Mouse (Mus musculus) left cerebral cortex, adult 18-20 months (tissue): ENCODE measurements around the gene Gm11060. TPM values are rescaled to one million over a fixed set of nuclear protein-coding genes. Genes with fewer than 3 reads are reported as not detected.

Experiments
- DNase-seq, 2 experiments: peaks; one replicate each; pipeline ENCODE4 v3.0.0; 2021 to 2022; ENCODE audit warnings: low spot score in 2 of 2, mixed read lengths in 1 of 2
- long read RNA-seq, 2 experiments: library from polyadenylated mRNA; stranded (forward); transcript quantifications; one replicate each; pipeline ENCODE4 v2.0.0; 2021
- total RNA-seq, 2 experiments: library from RNA; stranded (reverse); gene quantifications; 2 replicates each; pipeline ENCODE4 v1.2.3; 2021

Gene Gm11060
- not detected for total RNA-seq
- long read RNA-seq, experiment 1: 0 reads
- long read RNA-seq, experiment 2: 0 reads

DNA sequence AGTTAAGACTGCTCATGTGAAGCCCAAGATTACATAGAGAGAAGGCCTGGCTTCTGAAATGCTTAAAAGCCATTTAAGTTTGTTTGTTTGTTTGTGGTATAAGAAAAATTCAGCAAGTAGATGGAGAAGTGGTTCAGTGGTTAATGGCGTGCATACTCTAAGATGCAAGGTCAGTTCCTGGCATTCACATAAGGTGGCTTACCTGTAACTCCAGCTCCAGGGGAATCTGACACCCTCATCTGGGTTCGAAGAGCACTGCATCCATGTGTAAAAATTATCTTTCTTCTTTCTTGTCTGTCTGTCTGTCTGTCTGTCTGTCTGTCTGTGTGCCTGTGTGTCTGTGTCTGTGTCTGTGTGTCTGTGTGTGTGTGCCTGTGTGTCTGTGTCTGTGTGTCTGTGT, at the start of gene Gm11060:
Gene Gm11060 (plus strand): TSS at position 301 of the 400 bp plus-strand sequence.
- DNase-seq: no peak

DNA sequence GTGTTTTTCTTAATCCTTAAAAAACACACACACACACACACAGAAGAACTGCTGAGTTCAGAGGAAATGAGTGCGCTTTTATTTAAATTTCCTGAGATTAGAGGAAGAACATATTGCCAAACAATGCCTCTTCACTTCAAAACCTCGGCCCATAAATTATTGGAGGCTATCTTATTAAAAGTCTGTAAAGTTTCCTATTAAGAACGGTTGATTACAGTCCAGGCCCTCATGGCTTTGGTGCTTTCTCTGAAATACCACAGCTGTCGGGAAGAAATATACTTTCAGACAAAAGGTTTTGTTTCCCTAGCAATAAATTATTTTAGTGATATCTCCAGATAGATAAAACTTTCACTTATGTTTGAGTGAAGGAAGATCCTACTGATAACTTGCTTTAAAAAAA, 48.7 kb upstream of the Gm11060 start:
- DNase-seq: no peak

DNA sequence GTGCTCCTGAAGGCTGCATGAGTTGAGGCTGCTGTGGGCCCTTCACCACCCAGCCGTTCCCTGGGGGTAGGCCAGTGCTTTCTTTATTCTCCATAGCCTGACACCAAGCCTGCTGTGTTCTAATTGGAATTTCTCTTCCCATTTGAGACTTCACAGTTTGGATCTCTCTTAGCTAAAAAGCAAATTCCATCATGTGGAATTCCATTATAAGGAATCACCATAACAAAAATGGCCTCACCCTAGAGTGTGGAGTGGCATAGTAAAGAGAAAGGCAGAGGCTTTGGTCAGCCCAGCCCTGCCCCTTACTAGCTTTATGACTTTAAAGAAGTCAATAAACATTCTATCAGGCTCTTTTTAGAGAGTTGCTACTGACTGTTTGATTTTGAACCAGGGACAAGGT, 43.5 kb upstream of the Gm11060 start:
- no peak for DNase-seq

DNA sequence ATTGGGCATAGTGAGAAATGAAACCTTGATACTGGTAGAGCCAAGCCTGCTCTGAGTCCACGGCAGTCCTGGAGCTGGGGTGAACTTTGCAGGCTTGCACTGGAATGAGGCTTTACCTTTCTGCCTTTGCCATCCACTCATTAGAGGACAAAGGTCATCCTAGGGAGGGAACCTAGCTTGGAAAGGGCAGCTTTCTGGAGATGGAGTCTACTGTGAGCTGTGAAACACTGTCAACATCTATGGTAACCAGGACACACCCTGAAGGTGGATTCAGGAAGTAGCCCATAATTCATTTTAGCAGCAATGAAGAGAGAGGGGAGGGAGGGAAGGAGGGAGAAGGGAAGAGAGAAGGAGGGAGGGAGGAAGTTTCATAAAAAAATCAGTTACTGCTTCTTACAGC, 36.3 kb upstream of the Gm11060 start:
- DNase-seq: no peak

DNA sequence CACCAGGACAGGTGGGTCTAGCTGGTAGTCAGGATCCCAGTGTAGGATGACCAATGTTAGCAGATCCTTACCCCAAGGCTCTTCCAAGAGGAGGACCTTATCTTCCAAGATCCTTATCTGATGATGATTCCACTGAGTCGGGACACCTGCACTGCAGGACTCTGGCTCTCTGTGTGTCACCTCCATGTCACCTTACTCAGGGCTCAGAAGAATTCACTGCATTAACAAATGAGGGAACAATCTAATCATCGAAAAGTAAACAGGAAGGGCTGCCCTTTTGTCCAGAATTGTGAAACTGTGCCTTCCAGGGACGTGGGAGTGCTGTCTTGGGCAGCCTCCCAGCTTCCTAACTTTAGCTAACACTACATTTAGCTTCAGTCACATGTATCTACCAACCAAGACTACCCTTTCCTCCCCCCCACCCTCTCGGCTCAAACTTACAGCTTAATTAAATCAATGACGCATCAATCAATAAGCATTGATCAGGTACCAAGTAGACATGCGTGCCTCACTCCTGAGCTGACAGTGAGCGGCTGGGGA, 33.2 kb upstream of the Gm11060 start:
- peak; percentile 5 to 16 for DNase-seq

DNA sequence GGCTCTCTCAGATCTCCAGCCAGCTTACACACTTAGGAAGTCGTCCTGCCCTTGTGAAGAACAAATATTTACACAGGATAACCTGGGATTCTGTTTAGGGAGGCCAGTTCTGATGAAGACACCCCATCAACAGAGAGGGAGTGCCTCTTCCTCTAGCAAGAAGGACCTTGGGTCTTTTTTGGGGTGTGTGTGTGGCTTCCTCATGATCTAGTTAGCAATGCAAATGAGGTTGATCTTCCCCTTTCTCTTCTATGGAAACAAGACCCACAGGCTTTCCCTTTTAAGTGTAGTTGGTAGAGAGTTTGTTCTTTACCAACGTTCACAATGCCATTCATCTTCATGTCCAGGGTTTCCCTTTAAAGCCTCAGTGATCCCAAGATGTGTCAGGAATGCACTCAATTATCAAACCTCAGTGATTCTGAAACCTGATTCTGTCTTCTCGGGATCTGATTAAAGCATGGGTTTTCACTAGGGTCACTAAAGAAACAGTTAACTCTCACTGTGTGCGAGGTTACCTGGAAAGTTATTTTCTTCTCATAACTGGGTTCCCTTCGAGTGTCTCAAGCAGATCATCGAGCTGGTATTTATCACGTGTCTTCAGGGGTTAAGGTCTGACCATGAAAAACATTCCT, 29.0 kb upstream of the Gm11060 start:
- no peak for DNase-seq

DNA sequence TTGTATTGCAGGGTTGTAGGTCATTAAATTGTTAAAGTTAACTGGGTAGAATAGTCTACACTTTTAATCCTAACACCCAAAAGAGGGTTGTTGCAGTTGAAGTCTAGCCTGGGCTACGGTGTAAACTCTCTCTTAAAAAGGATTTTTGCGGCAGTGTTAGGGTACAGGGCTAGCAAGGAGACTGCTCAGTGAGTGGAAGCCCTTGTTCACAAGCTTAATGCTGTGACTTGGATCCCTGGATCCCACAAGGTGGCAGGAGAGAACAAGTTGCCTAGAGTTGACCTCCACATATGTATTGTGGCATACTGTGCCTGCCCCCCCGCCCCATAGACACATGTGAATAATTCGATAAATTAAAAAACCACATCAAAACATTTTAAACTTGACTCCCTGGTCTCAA, 19.3 kb upstream of the Gm11060 start:
- DNase-seq: no peak

DNA sequence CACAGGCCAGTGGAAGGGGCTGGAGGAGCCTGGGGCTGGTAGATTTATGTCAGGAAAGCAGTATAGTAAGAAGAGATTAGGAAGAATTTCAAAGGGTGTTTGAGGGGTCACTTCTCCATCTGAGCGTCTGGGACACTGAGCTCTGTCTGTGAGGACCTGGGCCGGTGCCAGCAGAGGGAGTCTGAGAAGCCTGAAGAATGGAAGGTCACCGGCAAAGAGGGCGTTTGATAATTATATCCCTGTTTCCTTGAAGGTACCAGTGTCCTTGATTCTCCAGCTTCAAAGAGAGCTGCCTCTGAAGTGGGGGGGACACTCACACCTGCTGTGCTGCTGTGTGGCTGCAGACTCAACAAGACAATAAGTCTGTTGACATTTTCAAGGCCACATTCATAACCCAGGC, 17.6 kb upstream of the Gm11060 start:
- DNase-seq: no peak

DNA sequence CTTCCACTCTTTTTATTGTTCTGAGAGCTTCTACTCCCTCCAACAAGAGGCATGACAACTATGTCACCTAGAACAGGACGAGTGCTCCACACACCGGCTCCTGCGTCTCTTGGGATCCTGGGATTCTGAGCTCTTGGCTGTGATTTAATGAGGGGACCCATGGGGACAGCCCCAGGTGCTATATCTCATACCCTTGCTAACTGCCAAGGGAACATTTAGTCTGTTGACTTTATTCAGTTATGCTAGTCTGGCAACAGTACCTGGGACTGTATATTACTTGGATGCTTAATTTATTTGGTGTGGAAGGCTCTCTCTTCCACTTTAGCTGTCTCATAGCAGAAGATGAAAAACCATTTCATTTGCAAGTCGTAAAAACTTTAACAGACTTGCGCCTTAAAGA, 16.0 kb upstream of the Gm11060 start:
- no peak for DNase-seq

DNA sequence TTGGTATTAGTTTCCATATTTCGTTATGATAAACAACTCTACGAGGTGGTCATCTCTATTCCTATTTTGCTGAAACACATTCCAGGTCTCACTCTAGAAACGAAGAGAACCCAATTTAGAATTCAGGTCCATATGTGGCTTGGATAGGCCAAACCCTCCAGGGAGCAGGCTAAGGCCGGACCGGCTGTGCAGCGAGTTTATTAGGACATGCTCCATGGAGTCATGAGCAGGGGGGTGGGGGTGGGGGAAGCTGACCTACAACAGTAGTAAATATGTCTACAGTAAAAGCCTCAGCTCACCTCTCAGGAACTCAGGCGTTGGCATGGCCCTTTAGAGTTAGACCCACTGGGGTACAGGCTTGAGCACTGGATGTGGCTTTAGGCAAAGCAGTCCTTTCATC, 14.7 kb upstream of the Gm11060 start:
- no peak for DNase-seq

DNA sequence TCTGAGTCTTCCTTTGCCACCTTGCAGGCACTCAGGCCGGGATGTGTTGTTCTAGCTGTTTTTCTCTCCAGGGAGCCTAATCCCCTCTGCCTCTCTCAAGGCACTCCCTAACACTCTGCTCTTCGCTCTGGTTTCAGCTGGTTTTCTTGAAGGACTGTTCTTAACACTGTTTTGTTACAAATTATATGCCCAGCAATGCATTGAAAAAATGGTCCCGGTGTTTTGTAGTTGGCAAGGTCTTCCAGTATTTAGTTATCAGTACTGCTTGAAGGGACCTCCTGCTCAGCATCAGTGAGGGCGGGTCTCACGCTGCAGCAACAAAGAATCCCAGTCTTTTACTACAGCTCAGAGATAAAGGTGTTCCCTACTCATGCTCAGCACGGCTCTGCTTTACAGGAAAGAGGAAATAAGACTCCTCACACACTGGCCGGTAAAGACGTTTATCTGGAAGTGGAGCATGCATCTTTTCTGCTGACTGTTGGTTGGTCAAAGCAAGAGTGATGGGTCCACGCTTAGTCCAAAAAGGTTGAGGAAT, 9.5 kb upstream of the Gm11060 start:
- no peak for DNase-seq

DNA sequence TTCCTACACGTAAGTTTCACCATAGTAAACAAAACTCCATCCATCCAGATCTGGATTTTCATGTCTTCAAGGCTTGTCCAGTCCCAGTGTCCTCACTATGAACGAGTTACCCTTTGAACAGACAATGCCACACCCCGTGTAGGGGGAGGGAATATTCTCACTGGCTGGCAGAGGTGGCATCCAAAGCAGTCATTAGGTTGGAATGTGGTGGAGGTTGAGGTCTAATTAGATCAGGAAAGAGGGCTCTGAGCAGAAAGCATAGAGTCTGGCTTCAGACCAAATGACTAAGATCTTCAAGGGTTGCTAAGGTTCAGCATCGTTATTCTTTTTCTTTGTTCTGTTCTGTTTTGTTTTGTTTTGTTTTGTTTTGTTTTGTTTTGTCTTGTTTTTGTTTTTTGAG, 7.8 kb upstream of the Gm11060 start:
- DNase-seq: no peak

DNA sequence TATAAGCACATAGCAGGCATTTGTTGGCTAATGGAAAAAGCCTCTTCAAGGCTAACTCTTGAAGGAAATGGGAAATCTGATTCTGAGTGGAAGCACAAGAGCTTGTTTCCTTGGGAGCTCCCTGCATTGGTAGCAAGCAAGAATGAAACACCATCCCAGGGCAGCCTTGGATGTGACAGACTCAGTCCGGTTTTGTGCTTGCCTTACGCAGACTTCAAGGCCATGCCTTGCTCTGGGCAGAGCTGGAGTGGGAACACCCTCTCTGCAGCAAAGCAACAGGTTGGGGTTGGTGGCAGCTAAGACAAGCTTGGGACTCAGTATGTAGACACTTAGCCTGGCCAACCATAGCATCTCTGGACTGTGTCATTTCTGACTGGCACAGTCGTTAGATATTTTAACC, 5.7 kb upstream of the Gm11060 start:
- no peak for DNase-seq

DNA sequence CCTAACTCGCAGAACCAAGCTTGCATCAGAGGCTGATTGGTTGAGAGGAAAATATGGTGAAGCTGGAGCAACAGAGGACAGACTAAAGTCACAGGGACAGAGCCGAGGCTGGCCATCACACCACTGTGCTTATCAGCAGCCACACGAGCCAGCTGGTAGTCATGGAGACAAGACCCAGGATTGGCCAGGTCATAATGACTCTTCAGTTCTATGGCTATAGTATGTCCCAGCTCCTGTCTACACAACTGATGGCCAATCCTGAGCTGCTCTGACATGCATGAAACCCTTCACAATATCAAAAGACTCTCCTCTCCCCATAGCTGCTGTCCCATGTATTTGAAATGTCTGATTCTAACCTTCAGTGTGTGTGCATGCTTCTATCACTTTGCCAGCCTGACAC, 3.8 kb upstream of the Gm11060 start:
- DNase-seq: no peak

DNA sequence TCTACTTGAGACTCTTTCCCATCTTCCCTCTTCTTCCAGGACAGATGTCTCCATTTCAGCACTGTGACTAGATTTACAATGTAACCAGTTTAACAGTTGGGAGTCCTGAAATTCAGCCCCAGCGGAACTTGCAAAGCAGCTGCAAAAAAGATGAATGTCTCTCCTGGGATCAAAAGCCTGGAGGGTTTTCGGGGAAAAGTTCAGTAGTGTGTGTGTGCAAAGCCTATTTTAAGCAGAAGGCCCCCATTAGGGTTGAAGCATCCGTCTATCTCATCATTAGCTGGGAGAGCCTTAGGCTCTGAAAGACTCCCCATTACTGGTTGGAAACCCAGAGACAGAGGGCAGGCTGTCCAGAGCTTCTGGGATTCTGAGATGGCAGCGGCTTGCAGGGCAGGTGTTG, 2.7 kb upstream of the Gm11060 start:
- DNase-seq: no peak

DNA sequence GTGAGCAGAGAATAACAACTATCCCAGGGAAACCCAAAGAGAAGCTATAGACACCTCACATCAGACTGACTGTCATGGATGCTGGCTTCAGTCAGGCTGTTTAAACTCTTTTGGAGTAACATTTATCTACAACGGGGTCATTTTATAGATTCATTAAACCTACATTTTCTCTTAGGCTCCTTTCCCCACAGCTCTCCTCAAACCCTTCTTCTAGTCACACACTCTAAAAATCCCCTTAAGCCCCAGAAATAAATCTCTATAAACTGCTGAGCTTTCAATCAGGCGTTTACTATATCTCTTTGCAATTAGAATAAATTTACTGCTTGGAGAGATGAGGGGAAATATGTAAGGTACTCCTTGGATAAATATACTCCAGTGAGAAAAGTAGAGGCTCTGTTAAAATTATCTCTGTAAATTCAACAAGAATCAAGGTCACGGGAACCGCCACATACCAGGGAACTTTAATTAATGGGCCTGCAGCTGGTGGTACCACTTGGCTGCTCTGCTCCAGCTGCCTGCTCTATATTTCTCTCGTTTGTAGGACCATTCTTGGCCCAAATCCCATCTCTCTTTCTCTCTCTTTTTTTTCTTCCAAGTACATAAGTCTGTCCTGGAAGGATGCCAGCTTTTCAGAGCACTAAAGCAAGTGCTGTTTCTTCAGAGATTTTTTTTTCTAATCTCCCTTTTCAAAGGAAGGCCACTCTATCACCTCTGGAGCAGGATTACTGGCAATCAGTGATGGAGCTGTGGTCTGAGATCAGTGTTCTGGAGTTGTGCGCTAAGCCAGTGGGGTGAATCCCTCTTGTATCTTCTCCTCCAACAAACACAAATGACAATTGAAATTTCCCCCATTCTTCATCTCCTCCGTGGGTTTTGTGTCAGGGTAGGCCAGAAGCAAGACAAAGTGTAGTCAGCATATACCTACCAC, 2.0 kb upstream of the Gm11060 start:
- no peak for DNase-seq

DNA sequence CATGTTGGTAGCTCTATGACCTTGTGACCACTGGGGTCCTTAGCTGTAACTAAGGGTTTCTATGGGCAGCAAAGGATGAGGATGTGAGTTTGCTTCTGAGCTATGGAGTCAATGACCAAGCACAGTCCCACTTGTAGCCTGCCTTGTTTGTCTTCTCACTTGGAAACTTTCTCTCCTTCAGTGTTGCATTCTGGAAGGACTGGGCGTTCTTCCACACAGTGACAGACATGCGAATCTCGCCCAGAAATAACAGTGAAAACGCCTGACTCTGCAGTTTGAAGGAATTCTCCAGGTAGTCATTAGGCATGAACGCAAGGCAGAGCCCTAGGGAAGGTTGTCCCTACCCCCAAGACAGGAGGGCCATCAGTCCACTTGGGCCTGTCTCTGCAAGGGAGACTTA, 827 bp upstream of the Gm11060 start:
- no peak for DNase-seq

DNA sequence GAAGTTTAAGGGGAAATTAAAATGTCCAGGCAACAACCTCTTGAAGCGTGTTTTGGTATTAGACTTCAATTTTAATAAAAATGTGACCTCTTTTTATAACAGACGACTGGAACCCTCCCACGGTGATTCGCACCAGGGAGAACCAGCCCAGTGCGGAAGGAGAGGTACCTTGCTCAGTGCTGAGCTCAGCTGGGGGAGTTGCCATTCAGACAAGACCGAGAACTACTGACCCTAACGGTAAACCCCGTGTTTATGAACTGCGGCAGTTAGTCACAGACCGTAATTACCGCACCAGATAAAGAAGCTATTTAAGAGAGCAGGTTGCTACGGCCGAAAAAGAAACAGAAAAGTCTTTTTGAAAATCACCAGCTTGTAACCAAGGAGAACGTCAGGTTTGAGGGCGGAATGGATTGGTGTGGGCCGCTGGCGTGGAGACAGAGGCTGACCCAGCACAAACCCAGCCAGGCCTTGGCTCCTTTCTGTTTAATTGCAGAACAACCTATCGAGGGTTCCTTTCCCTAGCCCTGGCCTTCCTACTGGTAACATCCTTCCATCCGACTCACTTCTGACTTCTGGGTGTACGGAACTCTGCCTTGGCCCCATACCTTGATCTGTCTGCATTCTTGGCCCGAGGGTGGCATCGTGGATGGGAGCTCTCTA, 5.6 kb downstream of the Gm11060 start:
- DNase-seq: no peak

DNA sequence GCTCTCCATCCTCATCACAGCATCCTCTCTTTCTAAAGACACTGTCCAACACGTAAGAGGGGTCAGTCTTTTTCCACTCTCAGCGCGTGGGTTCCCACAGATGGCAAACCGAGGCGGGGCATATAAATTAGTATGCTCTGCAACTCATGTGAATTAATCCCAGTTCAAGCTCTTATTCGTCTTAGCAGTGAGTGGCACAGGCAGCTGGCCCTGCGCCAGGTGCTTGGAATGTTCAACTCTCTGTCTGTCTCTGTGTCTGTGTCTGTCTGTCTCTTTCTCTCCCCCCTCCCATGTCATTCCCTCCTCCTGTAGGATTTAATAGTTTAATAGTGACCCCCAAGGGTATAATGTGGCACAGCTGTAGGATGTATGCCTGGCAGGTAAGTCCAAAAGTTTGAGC, 7.6 kb downstream of the Gm11060 start:
- DNase-seq: no peak

DNA sequence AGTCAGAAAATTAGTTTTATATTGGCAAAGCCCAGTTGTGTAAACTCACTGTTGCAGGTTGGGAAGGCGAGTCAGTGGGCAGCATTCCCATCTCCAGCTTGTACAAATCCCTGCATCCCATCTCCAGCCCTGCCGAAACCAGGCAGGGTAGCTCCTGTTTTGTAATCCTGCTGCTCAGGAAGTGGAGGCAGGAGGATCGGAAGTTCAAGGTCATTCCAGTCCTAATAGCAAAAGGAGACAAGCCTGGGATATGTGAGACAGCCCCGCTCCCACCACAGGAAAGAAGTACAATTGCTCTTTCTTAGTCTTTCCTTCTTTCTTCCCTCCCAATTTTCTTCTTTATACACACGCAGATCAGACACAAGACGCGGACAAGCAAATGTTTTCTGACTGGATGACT, 8.7 kb downstream of the Gm11060 start:
- DNase-seq: no peak

DNA sequence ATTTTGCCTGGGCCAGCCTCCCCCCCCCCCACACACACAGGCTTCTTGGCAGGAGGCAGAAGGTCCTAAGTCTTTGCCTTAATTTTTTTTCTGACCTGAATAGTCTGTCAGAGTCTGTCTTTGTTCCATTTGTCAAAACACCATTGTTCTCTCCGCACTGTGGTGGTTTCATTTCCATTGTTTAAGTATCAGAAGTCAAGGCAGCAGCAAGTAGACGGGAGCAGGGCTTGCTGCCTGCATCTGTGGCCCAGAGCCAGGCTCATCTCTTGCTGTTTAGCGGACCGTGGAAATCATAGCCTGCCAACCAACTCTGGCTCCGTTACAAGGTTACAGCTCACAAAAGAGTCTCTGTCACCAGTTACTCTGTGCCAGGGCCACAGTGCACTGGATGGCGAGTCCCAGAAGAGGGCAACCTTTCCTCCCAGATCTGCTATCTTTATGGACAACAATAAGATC, 16.9 kb downstream of the Gm11060 start:
- peak; percentile 51 to 60 for DNase-seq

DNA sequence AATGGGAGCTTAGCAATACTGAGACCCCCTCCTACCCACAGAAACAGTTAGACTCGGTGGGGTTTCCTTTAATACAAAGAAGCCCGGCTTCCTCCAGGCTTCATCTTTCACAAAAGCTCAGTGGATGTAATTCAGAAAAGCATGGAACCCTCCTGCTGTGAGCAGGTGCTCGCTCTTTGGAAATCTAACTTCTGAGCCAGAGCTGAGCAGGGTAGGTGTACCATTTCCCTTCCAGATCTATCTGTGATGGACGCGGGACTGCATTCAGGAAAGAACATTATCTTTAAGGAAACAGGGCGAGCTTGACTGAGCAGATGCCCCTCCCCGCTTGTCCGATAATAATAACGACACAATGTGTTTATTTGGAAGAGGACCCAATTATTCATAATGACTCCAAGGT, 22.3 kb downstream of the Gm11060 start:
- no peak for DNase-seq
